Mouse (Mus musculus): Measurements from ENCODE around the gene Pcgf6. TPM values are rescaled to one million over a fixed set of nuclear protein-coding genes. Genes with fewer than 3 reads are reported as not detected.

Gene Pcgf6
- total RNA-seq, 2 experiments from 2014 or later, result 25.0 to 26.1 TPM

Other genes starting within 250 kb of the Pcgf6 start
- 100 to 1,000 TPM; 246 to 250 TPM for gene Ina, start 36.2 kb downstream of the Pcgf6 start, total RNA-seq (2021)
- gene Nt5c2, start 35.8 kb downstream of the Pcgf6 start, total RNA-seq (2021), result 10 to 100 TPM; 84.0 to 93.6 TPM
- 1 to 10 TPM; 7.8 to 8.6 TPM for gene Taf5, start 16.8 kb upstream of the Pcgf6 start, total RNA-seq (2021)
- 100 to 1,000 TPM; 610 to 660 TPM for gene Usmg5, start 39.7 kb upstream of the Pcgf6 start, total RNA-seq (2021)
- gene Pdcd11, start 39.9 kb upstream of the Pcgf6 start, total RNA-seq (2021), result 10 to 100 TPM; 20.7 to 21.1 TPM
- gene Calhm2, start 87.4 kb upstream of the Pcgf6 start, total RNA-seq (2021), result 1 to 10 TPM; 1.2 to 2.2 TPM
- gene Calhm1, start 93.3 kb upstream of the Pcgf6 start, total RNA-seq (2021), result not detected
- not detected for gene Calhm3, start 106.9 kb upstream of the Pcgf6 start, total RNA-seq (2021)
- gene Neurl1a, start 127.9 kb upstream of the Pcgf6 start, total RNA-seq (2021), result 10 to 100 TPM; 42.6 to 54.8 TPM

Data from left cerebral cortex, postnatal 4 days (tissue).